Mouse (Mus musculus) T-helper 1 cell (primary cell): ENCODE results near the gene Mrps2.

Source experiments
- in situ Hi-C: fragments of 300-600 bp; cut with MboI, MseI; formaldehyde crosslinking; loops from one replicate; pipeline ENCODE4 v1.15.1; 2025; ENCODE audit warnings: high pct_unique_total_duplicates

The Mrps2 gene

DNA sequence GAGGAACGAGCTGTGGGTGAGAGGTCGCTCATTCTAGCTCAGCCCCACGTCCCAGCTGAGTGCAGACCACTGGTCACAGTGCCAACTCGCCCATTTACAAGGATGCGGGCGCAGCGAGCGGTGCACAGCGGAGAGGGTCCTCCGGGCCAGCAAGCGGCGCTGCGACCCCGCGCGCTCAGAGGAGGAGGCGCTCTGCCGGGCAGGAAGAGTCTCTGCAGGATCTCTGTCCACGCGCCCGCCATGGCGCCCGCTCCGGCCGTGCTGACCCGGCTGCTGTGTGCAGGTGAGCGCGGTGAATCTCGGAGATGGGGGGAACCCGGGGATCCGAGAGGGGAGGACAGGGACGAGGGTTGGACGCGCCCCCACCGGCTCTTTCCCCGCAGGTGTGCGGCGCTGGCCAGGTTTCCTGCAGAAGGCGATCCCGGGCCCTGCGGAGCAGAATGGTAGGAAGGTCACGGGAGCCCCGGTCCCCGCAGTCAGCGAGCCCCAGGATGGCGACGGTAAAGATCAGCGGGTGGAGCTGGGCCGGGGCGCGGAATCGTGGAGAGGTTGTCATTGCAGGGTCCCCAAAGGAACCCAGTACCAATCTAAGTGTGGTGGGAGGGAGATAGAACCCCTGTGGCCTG, at the start of gene Mrps2:
Gene Mrps2, plus strand, starts transcription at position 207 of the 626 bp plus-strand sequence.
- in situ Hi-C loops = no loop called here

- in situ Hi-C loops = no loop called here
Measured at GRCm38 (mm10) chr2:28419898-28420297, 48.0 kb upstream of the Mrps2 start.

GRCm38 (mm10) chr2:28423167-28423566, 44.7 kb upstream of the Mrps2 start:
- in situ Hi-C loops = no loop called here

GRCm38 (mm10) chr2:28427226-28427625, 40.6 kb upstream of the Mrps2 start:
- in situ Hi-C loops = no loop called here

- in situ Hi-C loops = no loop called here
Measured at GRCm38 (mm10) chr2:28430846-28431245, 37.0 kb upstream of the Mrps2 start.

- in situ Hi-C loops = no loop called here
Measured at GRCm38 (mm10) chr2:28432811-28433210, 35.1 kb upstream of the Mrps2 start.

DNA sequence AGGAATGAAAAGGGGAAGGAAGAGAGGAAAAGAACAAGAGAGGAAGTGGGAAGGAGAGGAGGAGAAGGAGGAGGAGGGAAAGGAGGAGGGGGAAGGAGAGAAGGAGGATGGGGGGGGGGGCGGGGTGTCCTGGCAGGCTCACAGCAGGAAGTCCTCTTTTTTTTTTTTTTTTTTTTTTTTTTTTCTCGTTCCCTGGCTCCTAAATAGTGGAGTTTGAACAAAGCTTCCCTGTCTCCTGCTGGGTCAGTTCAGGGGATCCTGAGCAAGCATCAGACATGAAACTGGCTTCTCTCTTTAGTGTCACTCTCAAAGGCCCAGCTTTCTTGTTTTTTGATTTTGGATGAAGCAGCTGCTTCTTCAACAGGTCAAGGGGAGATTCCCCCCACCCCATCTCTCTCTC, 34.4 kb upstream of the Mrps2 start:
- in situ Hi-C loops = no loop called here

DNA sequence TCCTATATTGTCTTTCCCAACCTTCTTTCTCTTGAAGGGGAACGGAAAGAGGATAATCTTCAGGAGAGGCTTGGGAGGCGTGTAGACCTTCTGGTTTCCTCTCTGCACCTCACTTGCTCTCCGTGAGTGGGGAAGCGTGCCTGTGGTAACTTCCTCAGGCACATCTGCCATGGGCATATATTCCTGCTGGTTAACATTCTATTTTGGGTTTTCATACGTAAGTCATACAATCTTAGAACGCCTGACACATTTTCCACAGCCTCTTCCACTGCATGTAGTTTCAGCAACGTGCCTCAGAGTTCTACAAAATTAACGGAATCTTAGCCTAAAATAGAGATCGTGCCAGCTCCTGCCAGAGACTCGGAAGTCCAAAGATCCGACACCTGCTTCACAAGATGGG, 32.5 kb upstream of the Mrps2 start:
- in situ Hi-C loops = no loop called here

- in situ Hi-C loops = no loop called here
Measured at GRCm38 (mm10) chr2:28440842-28441241, 27.0 kb upstream of the Mrps2 start.

GRCm38 (mm10) chr2:28445082-28445481, 22.8 kb upstream of the Mrps2 start:
- in situ Hi-C loops = no loop called here

GRCm38 (mm10) chr2:28446181-28446514, 21.7 kb upstream of the Mrps2 start:
- in situ Hi-C loops = no loop called here

DNA sequence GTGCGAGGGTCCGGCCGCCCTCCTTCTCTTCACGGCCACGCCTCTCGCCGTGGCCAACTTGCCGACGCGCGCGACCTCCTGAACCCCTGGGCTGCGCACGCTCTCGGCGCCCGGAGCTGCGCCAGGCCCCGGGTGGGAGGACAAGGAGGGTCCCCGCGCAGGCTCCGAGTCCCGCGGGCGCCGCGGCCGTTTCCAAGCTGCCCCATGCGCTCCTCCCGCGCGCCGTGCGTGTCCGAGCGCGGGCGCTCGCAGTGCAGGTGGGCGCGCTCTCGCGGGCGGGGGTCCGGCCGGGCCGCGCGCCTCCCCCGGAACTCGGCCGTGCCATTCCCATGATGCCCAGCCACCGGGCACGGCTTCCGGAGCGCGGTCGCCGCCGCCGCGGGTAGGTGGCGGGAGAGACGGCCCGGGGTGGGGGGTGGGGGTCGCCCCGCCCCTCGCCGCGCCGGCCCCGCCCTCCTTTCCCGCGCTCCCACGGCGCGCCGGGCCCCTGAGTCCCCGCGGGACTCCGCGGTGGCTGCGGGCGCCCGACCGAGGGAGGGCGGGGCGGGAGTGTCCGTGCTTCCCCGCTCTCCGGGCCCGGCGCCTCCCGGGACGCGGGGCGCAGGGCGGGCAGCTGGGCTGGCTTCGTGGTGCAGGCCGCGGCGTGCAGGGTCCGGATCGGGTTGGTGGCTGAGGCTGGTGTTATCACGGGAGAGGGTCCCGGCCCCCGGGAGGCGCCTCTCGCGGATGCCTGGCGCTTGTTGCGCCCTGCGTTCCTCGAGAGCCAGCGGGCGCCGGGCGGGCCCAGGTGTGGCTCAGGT, 21.2 kb upstream of the Mrps2 start, which contains the start of gene Ppp1r26:
Gene Ppp1r26, plus strand, starts transcription at position 286 of the 800 bp plus-strand sequence.
- in situ Hi-C loops = no loop called here

DNA sequence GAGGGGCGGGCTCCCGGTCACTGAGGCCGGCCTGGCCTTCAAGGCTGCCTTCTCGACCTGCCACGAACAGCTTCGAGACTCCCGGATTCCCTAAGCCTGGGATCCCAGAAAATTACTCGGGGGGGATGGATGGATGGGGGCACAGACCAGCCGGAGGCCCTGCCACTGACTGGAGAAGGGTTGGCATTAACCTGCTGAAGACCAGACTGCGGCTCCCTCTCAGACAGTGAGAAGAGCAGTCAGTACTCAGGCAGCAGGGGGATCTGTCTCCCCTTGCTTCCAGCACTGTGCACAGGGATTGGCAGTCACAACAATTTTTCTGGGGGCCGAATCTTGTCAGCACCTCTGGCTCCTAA, 20.6 kb upstream of the Mrps2 start:
- in situ Hi-C loops = no loop called here

GRCm38 (mm10) chr2:28451663-28452062, 16.2 kb upstream of the Mrps2 start:
- in situ Hi-C loops = no loop called here

DNA sequence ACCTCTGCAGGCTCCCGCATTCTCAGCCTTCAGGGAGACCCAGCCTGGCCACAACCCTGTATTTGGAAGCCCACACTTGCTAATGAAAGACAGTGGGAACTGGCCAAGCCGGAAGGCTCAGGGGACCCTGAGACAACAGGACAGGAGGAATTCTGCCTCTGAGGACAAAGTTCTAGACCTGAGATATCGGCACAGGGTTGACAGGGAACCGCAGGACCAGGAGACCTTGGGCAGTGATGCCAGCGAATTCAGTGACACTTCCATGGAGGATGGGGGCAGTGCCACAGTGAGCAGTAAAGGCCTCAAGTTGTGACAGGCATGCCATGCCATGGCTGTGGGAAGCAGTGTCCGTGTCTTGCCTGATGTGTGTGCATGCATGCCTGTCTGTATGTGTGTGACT, 14.3 kb upstream of the Mrps2 start:
- in situ Hi-C loops = no loop called here

GRCm38 (mm10) chr2:28456616-28457015, 11.2 kb upstream of the Mrps2 start:
- in situ Hi-C loops = no loop called here

DNA sequence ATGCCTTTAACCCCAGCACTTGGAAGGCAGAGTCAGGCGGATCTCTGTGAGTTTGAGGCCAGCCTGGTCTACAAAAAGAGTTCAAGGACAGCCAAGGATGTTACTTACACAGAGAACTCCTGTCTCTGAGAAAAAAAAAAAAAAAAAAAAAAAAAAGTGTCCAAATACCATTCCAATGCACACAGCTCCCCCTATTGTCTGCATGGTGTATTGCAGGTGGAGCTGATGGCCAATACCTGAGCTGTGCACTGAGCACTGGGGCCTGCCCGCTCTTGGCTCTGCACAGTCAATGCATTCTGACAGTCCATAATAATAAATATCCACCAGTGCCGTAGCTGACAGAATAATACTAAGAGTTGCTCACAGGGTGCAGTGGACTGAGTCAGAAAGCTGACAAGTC, 3.9 kb upstream of the Mrps2 start:
- in situ Hi-C loops = no loop called here

DNA sequence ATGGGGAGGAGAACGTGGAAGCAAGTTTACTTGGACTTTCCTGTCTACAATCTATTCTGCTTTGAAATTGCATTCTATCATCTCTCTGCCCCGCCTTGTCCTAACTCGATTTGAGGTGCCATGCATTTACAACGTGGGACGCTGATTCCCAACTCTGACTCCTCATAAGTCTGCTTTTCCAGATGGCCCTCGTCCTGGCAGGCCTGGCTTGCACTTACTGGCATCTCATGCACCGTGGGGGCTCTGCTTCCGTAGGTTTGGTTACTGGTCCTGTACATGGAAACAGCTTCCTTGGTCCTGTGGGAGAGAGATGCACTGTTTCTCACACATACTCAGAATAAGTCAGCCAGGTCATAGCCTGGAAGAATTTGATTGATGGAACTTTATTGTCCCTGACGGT, 2.9 kb upstream of the Mrps2 start:
- in situ Hi-C loops = no loop called here

GRCm38 (mm10) chr2:28465836-28466518, 1.9 kb upstream of the Mrps2 start, which contains the start of gene 1700007K13Rik:
1700007K13Rik (minus strand) TSS chr2:28466332.
- in situ Hi-C loops = no loop called here

GRCm38 (mm10) chr2:28468486-28469225, 790 bp downstream of the Mrps2 start:
- in situ Hi-C loops = no loop called here

DNA sequence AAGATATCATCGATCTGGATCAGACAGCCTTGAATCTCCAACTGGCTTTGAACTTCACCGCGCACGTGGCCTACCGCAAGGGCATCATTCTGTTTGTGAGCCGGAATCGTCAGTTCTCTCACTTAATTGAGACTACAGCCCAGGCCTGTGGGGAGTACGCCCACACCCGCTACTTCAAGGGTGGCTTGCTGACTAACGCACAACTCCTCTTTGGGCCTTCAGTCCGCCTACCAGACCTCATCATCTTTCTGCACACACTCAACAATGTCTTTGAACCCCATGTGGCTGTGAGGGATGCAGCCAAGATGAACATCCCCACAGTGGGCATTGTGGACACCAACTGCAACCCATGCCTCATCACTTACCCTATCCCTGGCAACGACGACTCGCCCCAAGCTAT, 1.6 kb downstream of the Mrps2 start:
- in situ Hi-C loops = no loop called here

DNA sequence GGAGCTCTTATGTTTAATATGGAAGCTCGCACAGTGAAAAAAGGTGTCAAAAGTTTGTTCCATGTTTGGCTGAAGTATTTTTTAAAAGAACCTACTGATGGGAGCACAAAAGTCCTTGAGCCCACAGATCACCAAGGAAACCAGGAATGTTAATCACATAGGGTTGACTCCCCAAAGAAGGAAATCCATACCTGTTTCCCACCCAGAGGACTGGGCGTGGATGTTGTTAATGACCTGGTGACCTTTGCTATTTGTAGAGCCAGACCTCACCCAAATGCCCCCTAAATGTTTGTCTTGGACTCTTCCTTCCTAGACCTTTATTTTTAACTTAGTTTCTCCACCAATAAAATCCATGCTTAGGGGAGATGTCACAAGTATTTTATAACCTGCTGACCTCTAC, 2.7 kb downstream of the Mrps2 start:
- in situ Hi-C loops = no loop called here
